Mouse (Mus musculus) adrenal gland (tissue): ENCODE data around the gene Tbl3.

Experiments
- intact Hi-C: fragments of 180-260 bp; cut with DNase I; formaldehyde crosslinking; loops from one replicate; pipeline ENCODE4 v1.15.1; 2025

Gene Tbl3

DNA sequence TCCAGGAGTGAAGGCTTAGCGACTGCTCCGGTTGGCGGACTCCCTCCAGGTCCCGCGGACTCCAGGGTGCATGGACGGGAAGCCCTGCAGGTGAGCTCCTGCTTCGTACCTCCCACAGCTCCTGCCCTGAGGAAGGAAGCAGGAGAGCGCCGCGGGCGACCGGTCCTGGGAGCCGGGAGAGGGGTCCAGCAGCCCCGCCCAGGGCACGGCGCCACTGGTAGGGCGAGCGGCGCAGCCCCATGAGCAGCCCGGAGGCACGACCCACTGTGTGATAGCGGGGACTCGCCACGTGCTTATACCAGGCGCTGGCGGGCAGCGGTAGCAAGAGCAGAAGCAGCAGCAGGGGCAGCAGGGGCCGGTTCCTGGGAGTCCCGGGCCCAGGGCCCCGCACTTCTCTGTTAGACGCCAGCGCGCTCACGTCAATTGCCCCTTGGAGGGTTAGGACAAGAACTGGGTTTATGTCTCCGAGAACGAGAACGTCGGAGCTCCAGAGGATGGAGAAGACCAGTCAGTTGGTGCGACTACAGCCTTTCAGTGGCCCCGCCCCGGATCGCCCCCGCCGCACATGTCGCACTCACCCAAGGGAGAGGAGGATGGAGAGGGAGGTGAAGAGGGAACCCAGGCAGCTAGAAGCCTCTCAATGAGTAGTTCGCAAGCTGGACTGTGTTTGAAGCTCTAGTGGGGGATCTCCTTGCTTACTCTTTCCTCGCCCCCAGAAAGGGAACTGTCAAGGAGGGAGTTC is 49.3 kb downstream of the Tbl3 start, which contains the start of gene Npw:
Gene Npw (minus strand): TSS at position 441 of the 742 bp plus-strand sequence.
- intact Hi-C loops, result no loop called here

DNA sequence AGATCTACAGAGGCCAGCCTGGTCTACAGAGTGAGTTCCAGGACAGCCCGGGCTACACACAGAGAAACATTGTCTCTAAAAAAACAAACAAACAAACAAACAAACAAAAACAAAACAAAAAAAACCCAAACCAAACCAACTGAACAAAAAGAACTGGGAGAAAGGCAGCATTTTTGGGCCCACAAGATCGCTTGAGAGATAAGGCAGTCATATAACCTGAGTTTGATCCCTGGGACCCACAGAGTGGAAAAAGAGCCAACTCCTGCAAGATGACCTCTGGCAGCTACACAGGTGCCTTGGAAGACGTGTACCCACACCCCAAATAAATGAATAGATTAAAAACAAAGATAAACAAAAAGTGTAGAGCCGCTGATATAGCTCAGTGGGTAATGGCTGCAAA is 52.5 kb downstream of the Tbl3 start:
- intact Hi-C loops, result loop anchor here (5.0 kb wide), 1 partner anchor 103 kb away; no protein-coding TSS in a partner anchor

DNA sequence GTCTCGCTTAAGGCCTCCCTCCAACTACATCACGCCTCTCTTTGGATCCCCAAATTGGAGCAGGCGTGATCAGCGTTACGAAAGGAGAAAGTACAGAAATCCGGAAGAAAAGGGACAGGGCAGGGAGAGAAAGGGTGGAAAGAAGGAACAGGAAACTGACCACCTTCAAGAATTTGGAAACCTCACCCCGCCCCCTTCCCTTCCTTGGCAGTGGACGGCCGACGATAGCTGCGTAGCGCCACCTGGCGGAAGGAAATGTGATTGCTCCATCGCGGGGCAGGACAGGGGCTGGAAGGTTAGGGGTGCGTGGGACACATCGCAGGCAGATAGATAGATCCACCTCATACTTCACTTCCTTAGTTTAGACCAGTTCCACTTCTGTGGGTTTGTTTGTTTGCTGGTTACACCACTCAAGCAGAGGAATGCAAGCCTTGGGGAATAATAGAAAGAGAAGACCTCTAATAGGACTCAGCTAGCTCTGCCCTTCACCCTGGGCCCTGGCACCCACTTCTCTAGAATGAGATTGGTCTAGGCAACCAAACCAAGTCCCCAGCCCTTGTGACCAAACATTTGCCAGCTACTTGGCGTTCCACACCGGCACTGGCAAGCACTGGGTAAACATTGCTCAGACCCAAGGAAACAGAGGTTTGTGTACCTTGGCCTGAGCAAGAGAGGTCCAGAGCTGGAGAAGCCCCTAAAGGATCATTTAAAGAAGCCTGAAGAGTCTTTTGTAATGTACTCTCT is 53.3 kb downstream of the Tbl3 start:
- intact Hi-C loops, result loop anchor here (5.0 kb wide), 1 partner anchor 102 kb away; no protein-coding TSS in a partner anchor

DNA sequence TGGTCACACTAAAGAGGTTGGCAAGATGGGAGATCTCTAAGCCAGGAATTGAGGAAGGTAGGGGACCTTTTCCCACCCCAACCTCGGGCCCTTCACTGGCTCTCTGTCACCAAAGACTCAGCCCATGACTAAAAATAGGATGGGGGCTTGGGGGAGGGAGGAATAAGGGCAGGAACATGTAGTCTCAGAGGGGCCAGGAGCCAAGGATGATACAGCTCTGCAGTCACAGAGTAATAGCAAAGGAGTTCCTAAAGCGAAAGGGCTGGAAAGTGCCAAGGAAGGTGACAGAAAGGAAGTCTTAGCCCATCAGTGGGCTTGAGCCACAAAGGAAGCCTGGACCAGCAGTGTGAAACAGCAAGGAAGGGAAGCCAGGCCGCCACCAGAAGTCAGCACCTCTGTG is 55.6 kb downstream of the Tbl3 start:
- intact Hi-C loops, result loop anchor here (5.0 kb wide), 1 partner anchor 100 kb away; no protein-coding TSS in a partner anchor

DNA sequence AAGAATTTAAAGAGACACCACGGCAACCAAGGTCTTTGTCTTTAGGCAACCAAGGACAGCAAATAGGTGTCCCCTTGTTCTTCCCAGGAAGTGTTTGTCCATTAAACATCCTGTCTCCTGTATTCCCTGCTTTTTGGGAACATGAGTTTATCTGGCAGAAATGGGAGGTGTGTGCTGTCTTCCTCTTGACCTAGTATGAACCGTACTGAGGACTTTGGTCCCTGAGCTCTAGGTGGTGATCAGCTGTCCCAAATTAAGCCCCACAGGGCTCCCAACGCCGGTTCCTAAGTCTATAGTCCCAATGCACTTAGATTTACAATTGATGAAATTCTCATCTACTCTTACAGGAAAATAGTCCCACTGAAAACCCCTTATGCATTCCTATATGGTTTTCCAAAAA is 56.7 kb downstream of the Tbl3 start:
- intact Hi-C loops, result loop anchor here (5.0 kb wide), 1 partner anchor 98 kb away; no protein-coding TSS in a partner anchor

DNA sequence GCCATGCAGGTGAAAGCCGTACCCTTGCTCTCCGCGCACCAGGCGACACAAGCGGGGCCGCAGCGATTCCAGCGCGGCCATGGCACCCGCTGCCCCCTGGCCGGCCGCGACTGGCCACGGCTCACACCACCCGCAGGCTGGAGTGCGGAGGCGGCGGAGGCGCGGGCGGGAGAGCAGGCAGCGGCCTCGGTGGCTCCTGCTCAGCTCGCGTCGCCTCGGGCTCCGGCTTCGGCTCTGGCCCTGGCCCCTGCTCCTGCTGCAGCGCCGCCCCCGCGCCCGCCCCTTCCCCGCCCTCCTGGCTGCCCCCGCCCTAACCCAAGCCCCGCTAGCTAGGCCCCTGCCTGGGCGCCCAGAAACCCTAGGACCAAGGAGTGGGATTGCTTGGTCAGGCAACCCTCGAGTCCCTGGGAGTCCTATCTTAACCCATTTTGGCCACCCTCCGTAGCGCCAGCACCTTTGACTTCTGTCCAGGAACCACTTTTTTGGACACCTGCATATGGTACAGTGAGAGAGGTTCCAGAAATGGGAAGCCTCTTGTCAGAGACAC is 57.3 kb downstream of the Tbl3 start, which contains the start of gene Slc9a3r2:
Gene Slc9a3r2 (minus strand): TSS at position 258 of the 547 bp plus-strand sequence.
- intact Hi-C loops, result loop anchor here (5.0 kb wide), 1 partner anchor 98 kb away; no protein-coding TSS in a partner anchor

DNA sequence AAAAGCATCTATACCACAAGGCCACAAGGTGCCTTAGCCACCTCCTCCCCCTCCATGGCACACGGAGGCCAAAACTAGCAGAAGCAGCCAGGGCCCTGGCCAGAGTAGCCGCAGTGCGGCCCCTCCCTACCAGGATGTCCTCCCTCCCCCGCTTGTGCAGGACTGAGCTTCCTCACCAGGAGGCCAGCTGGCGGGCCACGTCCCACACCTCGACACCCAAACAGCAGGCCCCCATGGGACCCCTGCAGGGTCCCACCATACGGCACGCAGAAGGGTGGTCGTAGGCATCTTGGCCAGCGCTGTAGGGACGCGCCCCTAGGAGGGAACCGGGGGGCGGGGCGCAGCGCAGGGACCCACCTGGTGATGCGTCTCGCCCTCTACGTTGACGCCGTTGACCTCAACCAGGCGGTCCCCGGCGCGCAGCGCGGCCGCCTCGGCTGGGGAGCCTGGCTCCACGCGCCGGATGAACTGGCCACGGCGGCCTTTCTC is 57.8 kb downstream of the Tbl3 start:
- intact Hi-C loops, result loop anchor here (5.0 kb wide), 1 partner anchor 97 kb away; no protein-coding TSS in a partner anchor

DNA sequence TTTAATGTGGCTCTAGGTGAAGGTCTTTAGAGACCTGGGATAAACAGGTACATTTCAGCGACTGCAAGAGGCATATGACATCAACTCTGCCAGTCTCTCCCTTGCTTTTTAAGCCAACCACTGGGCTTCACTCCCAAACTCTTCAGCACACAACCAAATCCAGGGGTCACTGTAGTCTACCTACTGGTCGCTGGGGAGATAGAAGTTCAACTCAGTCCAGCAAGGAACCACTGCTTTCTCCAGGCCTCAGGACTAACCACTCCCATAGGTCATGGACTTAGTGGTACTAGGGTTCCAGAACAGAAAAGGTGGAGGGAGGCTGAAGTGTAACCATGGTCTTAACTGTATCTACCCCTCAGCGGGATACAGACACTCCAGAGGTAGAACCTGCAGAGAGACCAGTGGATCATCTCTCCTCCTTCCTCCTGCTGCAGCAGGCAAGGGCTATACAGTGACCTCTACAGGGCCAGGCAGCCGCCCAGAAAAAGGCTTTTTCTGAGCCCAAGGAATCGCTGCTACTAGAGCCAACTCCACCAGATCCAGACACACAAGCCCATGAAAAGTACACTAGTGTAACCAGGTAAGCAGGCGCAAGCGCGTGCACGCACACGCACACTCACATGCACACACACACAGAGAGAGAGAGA is 58.6 kb downstream of the Tbl3 start:
- intact Hi-C loops, result no loop called here
